Mouse (Mus musculus): ENCODE data around the gene Sox5.

Gene Sox5

DNA sequence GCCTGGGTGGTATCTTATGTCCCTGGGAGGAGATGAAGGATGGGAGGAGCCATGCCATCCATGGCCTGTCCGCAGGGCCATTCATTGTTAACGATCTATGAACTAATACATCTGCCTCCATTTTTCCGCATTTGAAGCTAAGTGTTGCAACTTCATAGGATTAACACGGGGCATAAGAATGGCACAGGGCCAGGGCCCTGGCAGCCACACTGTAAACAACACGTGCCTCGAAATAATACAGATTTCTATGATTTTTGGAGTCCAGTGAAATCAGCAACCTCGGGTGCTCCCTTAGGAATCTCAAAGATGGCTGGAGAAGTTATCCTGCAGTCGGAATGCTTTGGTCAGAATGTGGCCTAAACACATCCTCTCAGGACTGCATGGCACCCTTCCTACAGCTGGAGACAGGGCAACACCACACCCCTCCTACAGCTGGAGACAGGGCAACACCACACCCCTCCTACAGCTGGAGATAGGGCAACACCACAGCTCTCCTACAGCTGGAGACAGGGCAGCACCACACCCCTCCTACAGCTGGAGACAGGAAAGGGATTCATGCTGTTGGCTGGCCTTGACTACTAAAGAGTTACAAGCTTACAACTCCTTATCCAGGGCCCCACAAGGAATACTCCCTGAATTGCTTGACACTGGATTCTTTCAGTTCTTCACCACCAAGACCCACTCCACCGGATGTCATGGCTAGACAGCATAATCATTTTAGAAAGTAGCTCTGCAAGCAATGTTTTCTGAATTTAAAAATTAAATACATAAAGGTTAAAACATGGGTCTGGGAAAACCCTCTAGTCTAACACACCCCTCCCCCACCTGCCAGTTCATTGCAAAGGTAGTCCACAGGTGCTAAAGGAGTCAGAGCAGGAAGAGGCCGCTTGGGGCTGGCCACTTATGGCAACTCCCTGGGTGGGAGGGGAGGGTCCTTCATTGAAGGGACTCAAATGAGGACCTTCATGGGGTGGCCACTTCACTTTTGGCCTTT is 122.4 kb downstream of the Sox5 start:
- no peak for DNase-seq (ENCODE audit: low spot score)

DNA sequence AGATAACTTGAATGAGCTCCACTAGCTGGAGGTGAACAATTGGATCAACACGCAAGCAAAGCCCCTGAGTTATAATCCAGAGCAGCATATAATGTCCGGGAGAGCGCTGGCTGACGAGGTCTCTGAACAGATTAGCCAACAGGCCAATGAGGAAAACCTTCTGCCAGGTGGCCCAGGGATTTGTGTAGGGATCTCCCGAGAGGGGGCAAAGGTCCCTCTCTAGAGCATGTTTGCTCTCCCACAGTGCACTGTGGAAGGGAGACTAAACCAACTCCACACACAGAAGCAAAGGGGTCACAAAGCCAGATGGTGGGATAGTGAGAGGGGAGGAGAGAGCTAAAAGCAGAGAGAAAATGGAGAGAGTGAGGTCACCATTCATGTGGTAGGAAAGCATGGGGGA is 128.9 kb downstream of the Sox5 start:
- DNase-seq (ENCODE audit: low spot score) = no peak

- DNase-seq (ENCODE audit: low spot score) = no peak
These were observed 132.9 kb downstream of the Sox5 start for GRCm38 (mm10) chr6:144648896-144649295.

GRCm38 (mm10) chr6:144648124-144648591 is 133.6 kb downstream of the Sox5 start:
- no peak for DNase-seq (ENCODE audit: low spot score)

DNA sequence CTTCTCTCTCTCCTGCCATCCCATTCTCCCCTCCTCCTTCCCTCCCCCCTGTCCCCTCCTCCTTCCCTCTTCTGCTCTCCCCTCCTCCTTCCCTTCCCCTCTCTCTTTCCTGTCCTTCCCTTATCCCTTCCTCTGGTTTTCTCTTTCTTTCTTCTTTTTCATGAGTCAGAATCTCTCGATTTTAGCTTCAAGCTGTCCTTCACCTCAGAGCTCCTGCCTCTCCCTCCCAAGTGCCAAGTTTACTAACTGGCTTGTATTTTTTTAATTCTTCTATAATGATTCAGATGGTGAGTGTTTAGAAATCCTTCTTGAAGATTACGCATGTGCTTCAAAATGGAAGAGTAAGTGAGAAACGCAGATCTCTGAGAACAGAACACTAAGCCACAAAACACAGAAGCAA is 135.4 kb downstream of the Sox5 start:
- no peak for DNase-seq (ENCODE audit: low spot score)

- DNase-seq (ENCODE audit: low spot score) = no peak
These were observed 136.0 kb downstream of the Sox5 start for GRCm38 (mm10) chr6:144645796-144646195.

- peak; percentile 8 for DNase-seq (ENCODE audit: low spot score)
These were observed 137.1 kb downstream of the Sox5 start for GRCm38 (mm10) chr6:144644711-144645110.

DNA sequence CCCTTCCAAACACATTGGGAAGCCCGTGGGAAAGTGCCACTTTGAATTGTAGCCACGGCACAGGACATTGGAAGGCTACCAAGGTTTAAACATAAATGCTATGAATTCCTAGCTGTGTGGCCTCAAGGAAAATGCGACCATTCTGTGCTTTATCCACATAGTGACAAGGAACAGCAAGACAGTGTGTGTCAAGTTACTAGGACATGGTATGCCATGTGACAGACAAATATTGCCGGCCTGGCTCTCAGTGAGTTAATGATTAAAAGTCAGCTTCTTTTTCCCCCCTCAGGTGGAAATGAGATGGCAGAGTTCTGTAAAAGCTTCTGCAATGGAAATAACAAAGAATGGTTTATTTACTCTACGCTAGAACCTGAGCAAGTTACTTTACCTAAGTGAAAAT is 138.2 kb downstream of the Sox5 start:
- no peak for DNase-seq (ENCODE audit: low spot score)

GRCm38 (mm10) chr6:144641888-144642287 is 139.9 kb downstream of the Sox5 start:
- DNase-seq (ENCODE audit: low spot score) = no peak

GRCm38 (mm10) chr6:144640591-144640990 is 141.2 kb downstream of the Sox5 start:
- no peak for DNase-seq (ENCODE audit: low spot score)

GRCm38 (mm10) chr6:144638547-144638946 is 143.2 kb downstream of the Sox5 start:
- no peak for DNase-seq (ENCODE audit: low spot score)

- DNase-seq (ENCODE audit: low spot score) = no peak
These were observed 154.2 kb downstream of the Sox5 start for GRCm38 (mm10) chr6:144627539-144628115.

GRCm38 (mm10) chr6:144621089-144621769 is 160.5 kb downstream of the Sox5 start:
- no peak for DNase-seq (ENCODE audit: low spot score)

GRCm38 (mm10) chr6:144611383-144611791 is 170.4 kb downstream of the Sox5 start:
- no peak for DNase-seq (ENCODE audit: low spot score)

DNA sequence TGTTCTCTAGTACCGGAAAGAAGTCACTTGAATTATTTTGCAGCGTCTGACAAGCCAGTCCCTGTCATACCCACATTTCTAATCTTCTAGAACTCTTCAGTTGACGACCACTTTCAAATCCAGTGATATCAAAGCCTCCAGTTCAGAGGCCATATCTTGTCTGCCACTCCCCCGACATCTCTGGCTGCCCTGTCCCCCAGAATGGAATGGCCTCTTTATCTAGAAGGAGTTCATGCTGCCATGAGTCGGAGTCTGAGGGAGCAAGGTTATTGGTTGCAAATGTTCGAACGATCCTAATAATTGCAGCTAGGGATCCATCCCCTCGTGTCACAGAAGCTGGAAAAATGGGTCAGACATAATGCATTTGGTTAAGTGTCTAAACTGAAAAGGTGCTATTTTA is 170.9 kb downstream of the Sox5 start:
- DNase-seq (ENCODE audit: low spot score) = no peak

DNA sequence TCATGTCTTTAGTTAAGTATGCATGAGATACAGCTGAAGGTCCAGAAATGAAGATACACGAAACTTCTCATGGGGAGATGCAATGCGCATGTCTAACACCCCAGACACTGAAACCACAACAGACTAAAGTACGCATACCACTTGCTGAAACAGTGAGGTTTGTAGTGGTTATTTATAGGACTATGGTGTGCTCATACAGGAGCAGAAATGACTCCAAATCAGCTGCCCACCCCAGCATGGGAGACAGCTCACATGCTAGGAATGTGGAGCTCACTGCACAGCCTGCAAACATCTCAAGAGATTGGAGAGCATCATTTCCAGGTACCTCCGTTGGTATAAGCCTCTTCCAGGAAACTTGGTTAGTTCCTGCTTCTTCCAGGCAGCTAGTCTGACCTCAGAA is 178.9 kb downstream of the Sox5 start:
- DNase-seq (ENCODE audit: low spot score) = no peak

GRCm38 (mm10) chr6:144600351-144600750 is 181.4 kb downstream of the Sox5 start:
- DNase-seq (ENCODE audit: low spot score) = no peak

DNA sequence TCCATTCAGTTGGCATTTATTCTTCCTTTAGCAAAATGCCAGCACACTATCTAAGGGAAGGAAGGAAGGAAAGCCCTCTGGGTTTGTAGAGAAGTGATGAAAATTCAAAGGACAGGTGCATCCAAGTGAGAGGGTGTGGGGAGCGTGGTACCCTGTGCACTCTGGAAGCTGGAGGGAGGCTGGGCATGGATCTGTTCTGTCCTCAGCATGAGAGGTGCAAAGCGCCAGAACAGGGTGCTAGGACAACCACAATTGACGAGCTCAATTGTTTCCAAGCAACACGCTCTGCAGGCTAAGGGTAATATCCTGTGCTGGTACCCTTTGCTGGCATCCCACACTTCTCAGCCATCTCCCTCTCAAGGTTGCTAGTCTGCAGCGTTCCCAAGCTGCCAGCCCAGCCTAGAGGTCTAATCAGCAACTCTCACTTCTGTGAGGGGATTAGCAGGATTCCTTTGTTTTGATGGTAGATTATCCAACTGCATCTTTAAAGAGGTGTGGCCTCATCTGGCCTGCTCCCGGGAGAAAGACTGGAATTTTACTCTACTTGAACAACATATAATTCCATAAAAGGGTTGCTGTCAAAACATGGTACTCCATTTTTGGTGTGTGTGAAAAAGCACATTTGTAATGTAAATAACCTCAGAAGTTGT is 183.3 kb downstream of the Sox5 start:
- DNase-seq (ENCODE audit: low spot score) = no peak

DNA sequence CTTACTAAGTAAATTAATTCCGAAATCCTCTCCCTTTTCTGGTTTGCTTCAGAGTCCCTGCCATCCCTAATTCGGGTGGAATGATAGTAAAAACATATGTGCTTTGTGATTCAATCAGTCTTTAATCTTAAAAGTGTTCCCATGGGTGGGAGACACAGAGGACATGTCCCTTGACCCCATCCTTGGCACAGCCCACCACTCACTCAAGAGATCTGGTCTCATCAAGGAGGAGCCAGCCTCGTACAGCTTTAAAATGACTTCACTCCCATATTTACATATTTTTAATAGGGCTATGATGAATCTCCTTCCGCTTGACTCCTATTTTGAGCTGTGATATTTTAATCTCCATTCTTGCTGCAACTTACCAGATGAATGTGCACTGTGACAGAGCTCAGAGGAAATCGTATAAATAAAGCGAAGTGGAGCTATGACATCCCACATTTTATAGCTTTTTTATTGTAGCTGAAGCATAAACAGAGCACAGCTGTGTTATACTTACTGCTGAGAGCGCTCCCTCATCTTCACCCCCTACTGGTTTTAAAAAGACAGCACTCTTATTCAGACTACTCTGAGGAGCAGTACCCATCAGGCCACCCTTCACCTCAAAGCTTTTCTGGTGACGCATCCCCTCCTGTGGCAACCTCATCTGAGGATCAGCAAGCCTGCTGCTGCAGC is 185.1 kb downstream of the Sox5 start:
- no peak for DNase-seq (ENCODE audit: low spot score)

DNA sequence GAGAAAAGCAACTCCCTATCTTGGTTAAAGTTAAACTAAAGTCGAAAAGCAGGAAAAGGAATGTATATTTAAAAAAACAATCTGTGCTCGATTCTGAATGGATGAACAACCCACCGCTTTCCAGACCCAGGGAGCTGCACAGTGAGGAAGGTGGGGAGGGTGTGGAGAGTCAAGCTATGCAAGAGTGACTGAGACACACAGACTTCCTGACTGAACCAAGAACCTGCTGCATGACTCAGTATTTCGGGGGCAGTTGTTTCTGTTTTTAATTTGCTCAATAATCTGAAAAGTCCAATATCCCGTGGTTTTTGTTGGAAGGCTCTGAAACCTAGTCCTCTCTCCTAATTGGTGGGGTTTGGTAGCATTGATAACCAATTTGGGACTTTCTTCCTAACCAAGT is 196.9 kb downstream of the Sox5 start:
- no peak for DNase-seq (ENCODE audit: low spot score)

DNA sequence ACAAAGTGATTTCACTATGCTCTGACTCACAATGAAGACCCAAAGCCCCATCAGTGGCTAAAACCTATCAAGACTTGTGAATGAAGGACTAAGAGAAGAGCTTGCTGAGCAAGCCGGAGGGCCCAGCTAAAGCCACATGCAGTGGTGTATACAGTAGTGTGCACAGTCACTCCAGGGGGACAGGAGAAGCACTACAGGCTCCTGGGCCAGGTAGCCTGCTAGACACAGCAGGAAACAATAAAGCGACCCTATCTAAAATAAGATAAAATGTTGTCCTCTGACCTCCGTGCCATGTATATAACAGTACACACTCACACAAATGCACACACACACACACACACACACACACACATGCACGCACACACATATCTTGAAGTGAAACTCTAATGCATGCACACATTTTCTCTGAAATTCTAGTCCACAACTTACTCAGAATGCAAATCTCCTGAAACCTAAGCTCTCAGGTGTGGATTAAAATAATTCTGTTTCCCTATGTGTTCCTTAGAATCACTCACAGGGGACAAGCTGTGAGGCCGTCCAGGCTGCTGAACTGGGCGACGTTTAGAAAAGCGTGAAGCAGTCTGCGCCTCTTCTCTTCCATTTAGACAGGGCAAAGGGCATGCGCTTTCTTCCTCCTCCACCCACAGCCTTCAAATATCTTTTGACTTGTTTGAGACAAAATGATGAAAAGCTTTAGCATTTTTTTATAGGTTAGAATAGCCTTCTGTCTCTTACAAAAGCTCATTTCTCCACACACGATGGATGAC is 197.5 kb downstream of the Sox5 start:
- no peak for DNase-seq (ENCODE audit: low spot score)

Data from c-Kit-positive CD71-positive TER-119-positive erythroid progenitor cells, embryonic 14.5 days (primary cell).